Mouse (Mus musculus): Measurements from ENCODE around the gene Lat2. TPM values are rescaled to one million over a fixed set of nuclear protein-coding genes. Genes with fewer than 3 reads are reported as not detected.
"Not testable (repeated sequence)": the region's sequence is repeated elsewhere in the genome, so short reads cannot be mapped to it uniquely, and the experiment has no call there.

The Lat2 gene
- total RNA-seq (2014; rRNA removed; ENCODE audit: low replicate concordance): 0.97 and 10.7 TPM in 2 replicates
- 1.9 and 2.8 TPM in 2 replicates for polyA plus RNA-seq (2015; fragmentation: Nextera tagmentation; extraction: Ambion mirVana)

DNA sequence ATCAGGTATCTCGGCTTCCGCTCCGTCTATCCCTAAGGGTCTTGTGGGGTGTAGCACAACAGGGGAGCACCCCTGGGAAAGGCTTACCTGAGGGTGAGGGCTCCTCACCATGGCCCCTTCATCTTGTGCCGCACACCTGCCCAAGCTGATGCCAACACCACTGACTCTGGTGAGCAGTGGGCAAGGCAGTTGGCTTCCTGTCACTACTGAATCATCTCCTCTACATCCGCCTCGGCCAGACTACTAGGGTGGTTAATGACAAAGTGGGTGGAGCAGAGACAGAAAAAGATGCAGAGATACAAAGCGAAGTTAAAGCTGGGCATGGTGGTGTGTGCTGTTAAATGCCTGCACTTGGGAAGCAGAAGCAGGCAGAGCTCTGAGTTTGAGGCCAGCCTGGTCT lies at the start of gene Lat2:
Gene Lat2, minus strand, starts transcription at position 224 of the 400 bp plus-strand sequence.
- Histone ChIP-seq H3K36me3 (replicated peaks; ENCODE audit: control insufficient read depth, insufficient read depth, low read length) (peaks cover 19% of the 10 kb centered on the region), H3K27ac (ENCODE audit: low read depth) (no peak within 1 kb of the TSS), H3K9ac (replicated peaks; ENCODE audit: low read depth, low read length) (no peak within 1 kb of the TSS), H3K4me1 (ENCODE audit: control insufficient read depth, insufficient read depth) (no peaks in the 10 kb centered on the region), H3K9me3 (replicated peaks; ENCODE audit: control insufficient read depth, low read length) (no peaks in the 10 kb centered on the region), H3K4me3 (ENCODE audit: low read depth, low read length) (no peak within 1 kb of the TSS), H3K27me3 (ENCODE audit: control insufficient read depth, insufficient read depth, low read length) (no peaks in the 10 kb centered on the region), H3K4me2 (ENCODE audit: low read depth, low read length) (no peak within 1 kb of the TSS)
- ATAC-seq (ENCODE audit: insufficient read depth, low read depth): no peak
- TF ChIP-seq EP300 (IDR thresholded peaks at IDR 0.05; ENCODE audit: low read depth) (no peak), CTCF (IDR thresholded peaks at IDR 0.05; ENCODE audit: low read depth) (no peak)
- WGBS: 81% methylated on average over 7 of the region's 7 CpGs
- DNase-seq (ENCODE audit: low spot score): no peak

DNA sequence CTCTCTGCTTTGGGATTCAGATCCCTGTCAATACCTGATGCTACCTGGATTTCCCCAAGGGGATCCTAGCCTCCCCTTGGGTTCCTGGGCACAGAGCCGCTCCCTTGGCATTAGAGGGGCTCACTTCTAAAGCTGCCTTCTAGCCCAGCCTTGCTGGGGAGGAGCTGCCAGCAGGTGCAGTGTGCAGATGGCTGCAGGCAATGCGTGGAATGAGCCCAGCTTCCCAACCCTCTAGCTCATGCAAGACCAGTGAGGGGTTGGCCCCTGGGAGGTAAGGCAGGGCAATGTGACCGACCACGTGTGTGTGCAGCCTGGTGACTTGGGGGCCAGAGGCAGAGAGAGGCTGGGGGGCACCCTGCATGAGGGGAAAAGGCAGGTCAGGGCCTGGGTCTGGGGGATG lies 41.9 kb upstream of the Lat2 start:
- Histone ChIP-seq H3K9ac (replicated peaks; ENCODE audit: low read depth, low read length) (no peak overlapping the region), H3K9me3 (replicated peaks; ENCODE audit: control insufficient read depth, low read length) (no peaks in the 10 kb centered on the region), H3K27me3 (ENCODE audit: control insufficient read depth, insufficient read depth, low read length) (no peaks in the 10 kb centered on the region), H3K4me3 (ENCODE audit: low read depth, low read length) (no peak overlapping the region), H3K36me3 (replicated peaks; ENCODE audit: control insufficient read depth, insufficient read depth, low read length) (peaks cover 5% of the 10 kb centered on the region; the same call in 1 of the 2 replicates), H3K27ac (ENCODE audit: low read depth) (no peak overlapping the region), H3K4me1 (ENCODE audit: control insufficient read depth, insufficient read depth) (peaks cover 4% of the 10 kb centered on the region; the same call in 1 of the 2 replicates), H3K4me2 (ENCODE audit: low read depth, low read length) (no peak overlapping the region)
- TF ChIP-seq EP300 (IDR thresholded peaks at IDR 0.05; ENCODE audit: low read depth): no peak
- DNase-seq (ENCODE audit: low spot score) (no peak), ATAC-seq (ENCODE audit: insufficient read depth, low read depth) (no peak)
- 75% methylated on average over 4 of the region's 4 CpGs for WGBS

DNA sequence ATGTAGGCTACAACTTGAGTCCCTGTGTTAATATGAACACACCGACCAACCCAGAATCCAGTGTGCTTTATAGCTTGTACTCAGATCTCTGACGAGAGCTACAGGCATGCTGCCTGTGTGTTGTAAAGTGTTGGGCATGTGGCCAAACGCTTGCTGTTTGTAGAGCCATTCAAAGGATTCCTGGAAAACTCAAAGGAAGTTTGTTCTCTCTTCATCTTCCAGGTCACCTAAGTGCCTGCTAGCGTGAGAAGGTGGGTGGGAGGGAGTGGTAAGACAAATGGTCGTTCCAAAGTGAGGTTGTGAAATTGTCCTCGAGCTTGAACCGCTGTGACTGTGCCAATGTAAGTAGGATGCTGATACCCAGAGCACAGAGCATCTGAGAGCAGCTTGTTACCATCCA lies 37.2 kb upstream of the Lat2 start:
- 0 out of 2 replicates have a peak overlapping the region, but pooled peaks have one; percentile 4 for H3K9ac ChIP-seq (replicated peaks; ENCODE audit: low read depth, low read length)
- H3K27me3 ChIP-seq (ENCODE audit: control insufficient read depth, insufficient read depth, low read length): no peaks in the 10 kb centered on the region
- no peak for DNase-seq (ENCODE audit: low spot score)
- no peak for ATAC-seq (ENCODE audit: insufficient read depth, low read depth)
- 24% methylated on average over 7 of the region's 7 CpGs for WGBS
- no peak overlapping the region for H3K27ac ChIP-seq (ENCODE audit: low read depth)
- no peaks in the 10 kb centered on the region for H3K36me3 ChIP-seq (replicated peaks; ENCODE audit: control insufficient read depth, insufficient read depth, low read length)
- no peak overlapping the region for H3K4me2 ChIP-seq (ENCODE audit: low read depth, low read length)
- TF ChIP-seq CTCF (IDR thresholded peaks at IDR 0.05; ENCODE audit: low read depth) (no peak), EP300 (IDR thresholded peaks at IDR 0.05; ENCODE audit: low read depth) (no peak)
- no peak overlapping the region for H3K4me3 ChIP-seq (ENCODE audit: low read depth, low read length)
- H3K9me3 ChIP-seq (replicated peaks; ENCODE audit: control insufficient read depth, low read length): no peaks in the 10 kb centered on the region
- peaks cover 4% of the 10 kb centered on the region; the same call in 1 of the 2 replicates for H3K4me1 ChIP-seq (ENCODE audit: control insufficient read depth, insufficient read depth)

DNA sequence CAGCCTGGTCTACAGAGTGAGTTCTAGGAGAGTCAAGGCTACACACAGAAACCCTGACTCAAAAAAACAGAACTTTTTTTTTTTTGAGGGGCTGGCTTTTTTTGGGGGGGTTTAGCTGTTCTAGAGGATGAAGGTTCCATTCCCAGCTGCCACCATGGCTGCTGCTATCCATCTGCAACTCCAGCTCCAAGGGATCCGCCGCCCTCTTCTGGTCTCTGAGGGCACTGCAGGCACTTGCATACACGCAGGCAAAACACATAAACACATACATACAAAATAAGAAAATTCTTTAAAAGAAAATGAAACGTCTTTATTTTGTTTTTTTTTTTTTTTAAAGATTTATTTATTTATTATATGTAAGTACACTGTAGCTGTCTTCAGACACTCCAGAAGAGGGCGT lies 36.1 kb upstream of the Lat2 start:
- ATAC-seq (ENCODE audit: insufficient read depth, low read depth) (no peak), DNase-seq (ENCODE audit: low spot score) (no peak)
- H3K4me1 ChIP-seq (ENCODE audit: control insufficient read depth, insufficient read depth): peaks cover 4% of the 10 kb centered on the region; the same call in 1 of the 2 replicates
- 42% methylated on average over 4 of the region's 5 CpGs for WGBS
- no peak overlapping the region for H3K4me2 ChIP-seq (ENCODE audit: low read depth, low read length)
- H3K9ac ChIP-seq (replicated peaks; ENCODE audit: low read depth, low read length): no peak overlapping the region
- H3K27me3 ChIP-seq (ENCODE audit: control insufficient read depth, insufficient read depth, low read length): no peaks in the 10 kb centered on the region
- H3K4me3 ChIP-seq (ENCODE audit: low read depth, low read length): no peak overlapping the region
- TF ChIP-seq EP300 (IDR thresholded peaks at IDR 0.05; ENCODE audit: low read depth) (no peak), CTCF (IDR thresholded peaks at IDR 0.05; ENCODE audit: low read depth) (peak; percentile 43)
- no peaks in the 10 kb centered on the region for H3K9me3 ChIP-seq (replicated peaks; ENCODE audit: control insufficient read depth, low read length)
- no peak overlapping the region for H3K27ac ChIP-seq (ENCODE audit: low read depth)
- no peaks in the 10 kb centered on the region for H3K36me3 ChIP-seq (replicated peaks; ENCODE audit: control insufficient read depth, insufficient read depth, low read length)

DNA sequence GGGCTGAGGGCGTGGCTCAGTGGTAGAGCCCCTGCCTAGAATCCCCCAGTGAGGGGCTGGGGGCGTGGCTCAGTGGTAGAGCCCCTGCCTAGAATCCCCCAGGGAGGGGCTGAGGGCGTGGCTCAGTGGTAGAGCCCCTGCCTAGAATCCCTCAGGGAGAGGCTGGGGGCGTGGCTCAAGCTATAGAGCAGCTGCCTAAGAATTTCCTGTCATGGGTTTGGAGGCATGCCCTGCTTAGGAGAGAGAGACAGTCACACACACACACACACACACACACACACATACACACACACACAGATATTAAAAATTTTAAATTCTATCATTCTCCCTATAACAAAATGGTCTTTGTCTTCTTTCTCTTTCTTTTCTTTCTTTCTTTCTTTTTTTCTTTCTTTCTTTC lies 34.2 kb upstream of the Lat2 start:
- ATAC-seq (ENCODE audit: insufficient read depth, low read depth); DNase-seq (ENCODE audit: low spot score); H3K4me1 ChIP-seq (ENCODE audit: control insufficient read depth, insufficient read depth); H3K9ac ChIP-seq (replicated peaks; ENCODE audit: low read depth, low read length); H3K27me3 ChIP-seq (ENCODE audit: control insufficient read depth, insufficient read depth, low read length); H3K9me3 ChIP-seq (replicated peaks; ENCODE audit: control insufficient read depth, low read length); H3K27ac ChIP-seq (ENCODE audit: low read depth); H3K36me3 ChIP-seq (replicated peaks; ENCODE audit: control insufficient read depth, insufficient read depth, low read length); H3K4me2 ChIP-seq (ENCODE audit: low read depth, low read length); H3K4me3 ChIP-seq (ENCODE audit: low read depth, low read length): not testable (repeated sequence)
- WGBS: 76% methylated on average over 3 of the region's 4 CpGs

DNA sequence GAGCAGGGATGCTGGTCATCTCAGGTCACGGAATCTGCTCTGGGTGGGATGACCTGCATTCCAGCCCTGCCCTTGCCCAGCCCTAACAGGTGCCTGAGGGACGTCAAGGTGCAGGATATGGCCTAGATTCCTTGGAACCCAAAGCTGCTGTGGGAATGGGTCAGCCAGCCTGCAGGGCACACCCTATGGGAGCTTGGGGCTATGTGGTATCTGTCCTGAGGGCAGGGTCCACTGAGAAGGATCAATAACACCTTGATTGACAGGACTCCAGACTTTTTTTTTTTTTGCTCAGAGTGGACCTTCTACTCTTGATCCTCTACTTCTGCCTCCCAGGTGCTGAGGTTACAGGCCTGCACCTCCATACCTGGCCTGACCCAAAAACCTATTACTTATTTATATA lies 32.6 kb upstream of the Lat2 start:
- peaks cover 4% of the 10 kb centered on the region; the same call in 1 of the 2 replicates for H3K4me1 ChIP-seq (ENCODE audit: control insufficient read depth, insufficient read depth)
- ATAC-seq (ENCODE audit: insufficient read depth, low read depth): no peak
- WGBS: 64% methylated on average over 2 of the region's 2 CpGs
- H3K27me3 ChIP-seq (ENCODE audit: control insufficient read depth, insufficient read depth, low read length): no peaks in the 10 kb centered on the region
- H3K9ac ChIP-seq (replicated peaks; ENCODE audit: low read depth, low read length): no peak overlapping the region
- TF ChIP-seq EP300 (IDR thresholded peaks at IDR 0.05; ENCODE audit: low read depth) (no peak), CTCF (IDR thresholded peaks at IDR 0.05; ENCODE audit: low read depth) (no peak)
- no peak overlapping the region for H3K4me2 ChIP-seq (ENCODE audit: low read depth, low read length)
- no peaks in the 10 kb centered on the region for H3K9me3 ChIP-seq (replicated peaks; ENCODE audit: control insufficient read depth, low read length)
- DNase-seq (ENCODE audit: low spot score): no peak
- H3K27ac ChIP-seq (ENCODE audit: low read depth): no peak overlapping the region
- no peaks in the 10 kb centered on the region for H3K36me3 ChIP-seq (replicated peaks; ENCODE audit: control insufficient read depth, insufficient read depth, low read length)
- no peak overlapping the region for H3K4me3 ChIP-seq (ENCODE audit: low read depth, low read length)

Data from heart, postnatal 0 days (tissue).